Mouse (Mus musculus) CH12.LX (cell line): ENCODE results near the gene Gm14781. TPM values are rescaled to one million over a fixed set of nuclear protein-coding genes. Genes with fewer than 3 reads are reported as not detected.
"Not testable (repeated sequence)": the region's sequence is repeated elsewhere in the genome, so short reads cannot be mapped to it uniquely, and the experiment has no call there.

Experiments
- DNase-seq: peaks from one replicate; pipeline ENCODE4 v3.0.0-alpha.2; 2013; ENCODE audit errors: extremely low read depth
- H3K27ac ChIP-seq: 2 replicates; pipeline ENCODE4 v1.5.1; 2012; ENCODE audit warnings: low read depth, mild to moderate bottlenecking, control low read depth, moderate library complexity; ENCODE audit not compliant: insufficient read depth
- H3K27me3 ChIP-seq: replicated peaks from 2 replicates; pipeline ENCODE3; 2012; ENCODE audit warnings: inconsistent platforms
- H3K36me3 ChIP-seq, 2 experiments: replicated peaks in 1 of 2; 2 replicates each; pipeline versions ENCODE3 to v1.6.1; 2012; ENCODE audit warnings: inconsistent platforms in 1 of 2, low read length in 1 of 2, mild to moderate bottlenecking in 1 of 2, mixed read lengths in 1 of 2, moderate library complexity in 1 of 2; ENCODE audit not compliant: control insufficient read depth in 1 of 2, insufficient read depth in 1 of 2
- H3K4me1 ChIP-seq, 2 experiments: 2 replicates each; pipeline ENCODE4 v1.6.1; 2012; ENCODE audit warnings: inconsistent platforms in 1 of 2, moderate library complexity in 1 of 2; ENCODE audit not compliant: insufficient read depth in 2 of 2, control insufficient read depth in 1 of 2
- H3K4me2 ChIP-seq: 2 replicates; pipeline ENCODE4 v1.6.1; 2012; ENCODE audit warnings: low read depth, mild to moderate bottlenecking, control low read depth; ENCODE audit not compliant: poor library complexity, insufficient read depth, severe bottlenecking
- H3K4me3 ChIP-seq, 3 experiments: fragments of 150-350 bp in 1 of 3; sonication (generic) in 1 of 3; replicated peaks in 1 of 3; 2 replicates each; pipeline versions ENCODE3 to v1.5.1; 2011 to 2012; ENCODE audit warnings: low read depth in 2 of 3, low read length in 2 of 3, mild to moderate bottlenecking in 2 of 3, moderate library complexity in 2 of 3, control low read depth in 1 of 3, improper control_type of control experiment in 1 of 3, inconsistent platforms in 1 of 3, mixed read lengths in 1 of 3; ENCODE audit not compliant: poor library complexity in 1 of 3
- H3K79me2 ChIP-seq: replicated peaks from 2 replicates; pipeline ENCODE4 v1.6.1; 2012; ENCODE audit warnings: mild to moderate bottlenecking, moderate library complexity; ENCODE audit not compliant: control insufficient read depth, poor library complexity, insufficient read depth, severe bottlenecking; ENCODE audit errors: extremely low read depth
- H3K9ac ChIP-seq: 2 replicates; pipeline ENCODE4 v1.6.1; 2012; ENCODE audit warnings: low read depth, mild to moderate bottlenecking, control low read depth, moderate library complexity; ENCODE audit not compliant: insufficient read depth
- H3K9me3 ChIP-seq: replicated peaks from 2 replicates; pipeline ENCODE3; 2012; ENCODE audit warnings: low read length, inconsistent platforms, mixed read lengths
- dilution Hi-C: fragments of 300-500 bp; cut with MboI; formaldehyde crosslinking; loops from 2 replicates; pipeline ENCODE4 v1.14.3; 2020; ENCODE audit warnings: low sequenced_read_pairs; ENCODE audit not compliant: extremely low pct_unique_long_range_greater_than_20kb, extremely low pct_ligation_motif_present
- in situ Hi-C: fragments of 300-500 bp; cut with MboI; formaldehyde crosslinking; loops from 3 replicates; pipeline ENCODE4 v1.14.3; 2019; ENCODE audit warnings: low sequenced_read_pairs, low pct_ligation_motif_present, low pct_unique_long_range_greater_than_20kb, mixed read lengths
- polyA plus RNA-seq: library from polyadenylated mRNA; unstranded; fragments of >175 nt; gene quantifications from 2 replicates; pipeline ENCODE4 v1.2.1, GENCODE M21; 2012; ENCODE audit warnings: low read depth; ENCODE audit not compliant: insufficient read length
- total RNA-seq, 2 experiments: library from RNA; depleted of rRNA; stranded (reverse); fragments of 300-350 nt in 1 of 2; fragments of >200 nt in 1 of 2; gene quantifications; 2 replicates each; pipeline ENCODE4 v1.2.3; 2012 to 2014

Gm14781 gene
- total RNA-seq (2012; rRNA removed), result not detected in 2 replicates
- not detected in 2 replicates for total RNA-seq (2014; rRNA removed)
- polyA plus RNA-seq, result not detected in 2 replicates

- H3K79me2 ChIP-seq, H3K4me1 ChIP-seq, H3K9ac ChIP-seq, H3K27ac ChIP-seq, H3K4me2 ChIP-seq, H3K9me3 ChIP-seq, H3K27me3 ChIP-seq, DNase-seq, H3K4me3 ChIP-seq, dilution Hi-C loops, H3K36me3 ChIP-seq, in situ Hi-C loops: not testable (repeated sequence)
Measured at GRCm38 (mm10) chrX:91631894-91632293, at the start of gene Gm14781. Gm14781 (plus strand) TSS chrX:91632194.

- H3K36me3 ChIP-seq, H3K79me2 ChIP-seq, dilution Hi-C loops, H3K27ac ChIP-seq, H3K4me3 ChIP-seq, H3K4me2 ChIP-seq, H3K9ac ChIP-seq, H3K4me1 ChIP-seq, H3K9me3 ChIP-seq, in situ Hi-C loops, DNase-seq, H3K27me3 ChIP-seq: not testable (repeated sequence)
Measured at GRCm38 (mm10) chrX:91654964-91655575, 23.1 kb downstream of the Gm14781 start.

Other genes starting within 250 kb of the Gm14781 start
- not detected in 2 replicates for gene Gm5072, start 239.7 kb upstream of the Gm14781 start, total RNA-seq (2012; rRNA removed)
- not detected in 2 replicates for gene Gm5072, start 239.7 kb upstream of the Gm14781 start, total RNA-seq (2014; rRNA removed)
- gene Gm5072, start 239.7 kb upstream of the Gm14781 start, polyA plus RNA-seq, result not detected in 2 replicates
- gene Gm8914, start 152.1 kb upstream of the Gm14781 start, total RNA-seq (2012; rRNA removed), result not detected in 2 replicates
- gene Gm8914, start 152.1 kb upstream of the Gm14781 start, total RNA-seq (2014; rRNA removed), result not detected in 2 replicates
- gene Gm8914, start 152.1 kb upstream of the Gm14781 start, polyA plus RNA-seq, result not detected in 2 replicates
- not detected in 2 replicates for gene 1700084M14Rik, start 56.3 kb upstream of the Gm14781 start, total RNA-seq (2012; rRNA removed)
- gene 1700084M14Rik, start 56.3 kb upstream of the Gm14781 start, total RNA-seq (2014; rRNA removed), result not detected in 2 replicates
- gene 1700084M14Rik, start 56.3 kb upstream of the Gm14781 start, polyA plus RNA-seq, result not detected in 2 replicates
- gene Mageb5, start 150.8 kb downstream of the Gm14781 start, total RNA-seq (2012; rRNA removed), result not detected in 2 replicates
- gene Mageb5, start 150.8 kb downstream of the Gm14781 start, total RNA-seq (2014; rRNA removed), result not detected in 2 replicates
- gene Mageb5, start 150.8 kb downstream of the Gm14781 start, polyA plus RNA-seq, result not detected in 2 replicates